Mouse (Mus musculus): Measurements from ENCODE around the gene Paqr7. TPM values are rescaled to one million over a fixed set of nuclear protein-coding genes. Genes with fewer than 3 reads are reported as not detected.

The Paqr7 gene
- polyA plus RNA-seq, 1 experiment = 29.4 TPM

DNA sequence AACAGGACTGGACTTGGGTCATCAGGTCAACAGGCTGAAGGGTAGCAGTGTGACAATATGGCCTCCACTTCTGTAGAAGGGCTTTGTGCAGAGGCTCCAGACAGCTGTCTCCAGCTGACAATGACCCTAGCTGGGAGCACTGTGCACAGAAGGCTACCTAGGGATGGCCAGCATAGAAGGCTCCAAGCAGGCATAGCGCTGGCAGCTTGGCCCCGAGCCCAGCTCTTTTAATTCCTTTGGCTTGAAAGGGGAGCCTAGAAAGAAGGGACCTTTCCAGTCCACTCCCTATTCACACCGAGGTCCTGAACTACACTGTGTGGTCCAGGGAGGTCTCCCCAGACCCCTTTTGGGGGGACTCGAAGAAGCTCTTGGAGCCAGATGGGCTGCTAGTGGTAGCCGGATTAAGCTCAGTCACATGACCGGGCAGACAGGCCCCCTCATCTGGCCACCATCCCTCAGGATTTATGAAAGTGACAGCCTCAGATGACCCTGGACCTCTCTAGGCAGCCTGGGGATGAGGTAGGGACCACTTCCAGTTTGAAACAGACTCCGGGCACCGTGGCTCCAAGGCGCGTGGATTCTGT lies 42.6 kb downstream of the Paqr7 start:
- no peaks in the 10 kb centered on the region for H3K36me3 ChIP-seq (ENCODE audit: control insufficient read depth, insufficient read depth, low read length)
- H3K4me3 ChIP-seq (ENCODE audit: extremely low read depth, insufficient read depth, insufficient read length) = no peak overlapping the region
- H3K27ac ChIP-seq (ENCODE audit: insufficient read depth, low read length) = no peak overlapping the region
- no peaks in the 10 kb centered on the region for H3K4me1 ChIP-seq (ENCODE audit: control insufficient read depth, insufficient read depth, insufficient read length)
- no peak for DNase-seq (ENCODE audit: low read depth in 1 of 2, low spot score in 2 of 2)
- no peaks in the 10 kb centered on the region for H3K27me3 ChIP-seq (ENCODE audit: control insufficient read depth, insufficient read depth, low read length)
- WGBS = 89% methylated on average over 10 of the region's 10 CpGs
- TF ChIP-seq CTCF (IDR thresholded peaks at IDR 0.05; ENCODE audit: extremely low read depth, insufficient read depth, insufficient read length, insufficient replicate concordance) = no peak

DNA sequence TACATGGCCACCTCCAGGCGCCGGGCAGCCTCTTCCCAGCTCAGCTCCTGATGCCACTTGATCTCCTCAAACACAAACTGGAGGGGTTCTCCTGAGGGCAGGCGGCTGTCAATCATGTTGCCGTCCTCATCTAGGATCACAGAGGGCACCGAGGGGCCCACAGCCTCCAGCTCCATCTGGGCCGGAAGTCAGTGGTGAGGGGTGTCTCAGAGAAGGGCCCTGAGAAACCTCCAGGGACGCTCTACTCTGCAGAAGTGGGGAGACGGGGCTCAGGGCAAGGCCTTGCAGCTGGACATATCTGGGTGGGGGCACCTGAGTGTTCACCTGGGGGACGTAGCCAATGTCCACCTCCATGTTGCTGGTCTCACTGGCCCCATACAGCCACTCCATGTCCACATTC lies 46.2 kb downstream of the Paqr7 start:
- no peaks in the 10 kb centered on the region for H3K27me3 ChIP-seq (ENCODE audit: control insufficient read depth, insufficient read depth, low read length)
- H3K36me3 ChIP-seq (ENCODE audit: control insufficient read depth, insufficient read depth, low read length) = no peaks in the 10 kb centered on the region
- no peak for TF ChIP-seq POLR2A (IDR thresholded peaks at IDR 0.05; ENCODE audit: low read depth, low read length)
- no peak for TF ChIP-seq CTCF (IDR thresholded peaks at IDR 0.05; ENCODE audit: extremely low read depth, insufficient read depth, insufficient read length, insufficient replicate concordance)
- H3K4me3 ChIP-seq (ENCODE audit: extremely low read depth, insufficient read depth, insufficient read length) = no peak overlapping the region
- no peak for DNase-seq (ENCODE audit: low read depth in 1 of 2, low spot score in 2 of 2)
- H3K4me1 ChIP-seq (ENCODE audit: control insufficient read depth, insufficient read depth, insufficient read length) = no peaks in the 10 kb centered on the region
- 82% methylated on average over 9 of the region's 9 CpGs for WGBS
- no peak overlapping the region for H3K27ac ChIP-seq (ENCODE audit: insufficient read depth, low read length)

DNA sequence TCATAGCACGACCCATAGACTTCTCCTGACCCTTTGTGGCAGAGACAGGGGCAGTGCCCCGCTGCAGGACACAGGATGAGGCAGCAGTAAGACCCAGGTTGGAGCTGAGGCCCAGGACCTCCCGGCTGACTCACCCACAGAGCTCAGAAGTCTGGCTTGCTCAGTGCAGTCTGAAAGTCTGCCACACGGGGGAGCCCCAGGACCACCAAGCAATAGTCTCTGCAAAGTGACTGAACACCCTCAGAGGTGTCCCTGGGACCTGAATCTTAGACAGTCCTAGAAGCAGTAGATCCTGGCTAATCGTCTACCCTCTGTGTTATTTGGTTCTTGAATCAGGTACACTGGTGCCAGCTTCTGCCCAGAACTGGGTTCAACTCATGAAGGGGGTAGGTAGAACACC lies 46.8 kb downstream of the Paqr7 start:
- WGBS = 9% methylated on average over 5 of the region's 5 CpGs
- H3K36me3 ChIP-seq (ENCODE audit: control insufficient read depth, insufficient read depth, low read length) = no peaks in the 10 kb centered on the region
- peak; percentile 67 to 88 for DNase-seq (ENCODE audit: low read depth in 1 of 2, low spot score in 2 of 2)
- H3K4me1 ChIP-seq (ENCODE audit: control insufficient read depth, insufficient read depth, insufficient read length) = no peaks in the 10 kb centered on the region
- H3K4me3 ChIP-seq (ENCODE audit: extremely low read depth, insufficient read depth, insufficient read length) = no peak overlapping the region
- TF ChIP-seq POLR2A (IDR thresholded peaks at IDR 0.05; ENCODE audit: low read depth, low read length) = no peak
- peak; percentile 97 for TF ChIP-seq CTCF (IDR thresholded peaks at IDR 0.05; ENCODE audit: extremely low read depth, insufficient read depth, insufficient read length, insufficient replicate concordance)
- H3K27ac ChIP-seq (ENCODE audit: insufficient read depth, low read length) = no peak overlapping the region
- no peaks in the 10 kb centered on the region for H3K27me3 ChIP-seq (ENCODE audit: control insufficient read depth, insufficient read depth, low read length)

DNA sequence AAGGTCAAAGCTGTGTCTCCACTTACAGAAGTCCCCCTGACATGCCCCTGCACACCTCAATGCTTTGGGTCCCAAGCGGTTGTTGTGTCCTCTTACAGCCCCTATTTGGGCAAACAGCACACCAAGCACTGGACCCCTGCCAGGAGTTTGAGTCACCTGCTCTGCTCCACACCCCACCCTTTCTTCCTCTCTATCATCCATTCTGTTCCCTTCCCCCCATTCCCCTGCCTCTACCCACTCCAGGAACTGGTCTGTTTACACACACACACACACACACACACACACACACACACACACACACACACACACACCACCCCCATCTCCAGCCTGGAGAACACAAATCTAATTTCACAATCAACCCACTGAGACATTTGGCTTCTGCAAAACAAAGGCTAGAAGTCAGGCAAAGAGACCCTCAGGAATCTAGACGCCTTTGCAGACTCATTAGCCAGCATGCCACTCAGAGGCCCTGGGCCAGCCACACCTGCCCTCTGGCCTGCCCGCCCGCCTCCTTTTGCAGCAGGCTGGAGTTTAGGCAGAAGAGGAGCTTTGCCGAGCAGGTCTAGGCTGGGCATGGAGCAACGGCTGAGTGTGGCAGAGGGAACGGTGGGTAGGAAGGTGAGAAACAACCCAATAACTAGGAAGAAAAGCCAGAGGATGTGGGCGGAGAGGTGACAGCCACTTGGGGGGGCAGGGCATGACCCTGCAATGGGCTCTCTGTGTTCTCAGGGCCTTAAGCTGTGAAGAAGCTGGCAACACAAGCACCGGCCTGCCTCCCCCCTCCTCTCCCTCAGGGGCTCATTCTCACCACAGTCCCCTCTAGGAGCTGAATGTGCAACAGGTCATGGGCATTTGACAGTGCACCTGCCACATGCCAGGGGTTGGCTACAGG lies 50.6 kb downstream of the Paqr7 start:
- WGBS = 67% methylated on average over 9 of the region's 9 CpGs
- Histone ChIP-seq H3K27me3 (ENCODE audit: control insufficient read depth, insufficient read depth, low read length) (peaks cover 4% of the 10 kb centered on the region; the same call in 1 of the 2 replicates), H3K27ac (ENCODE audit: insufficient read depth, low read length) (no peak overlapping the region), H3K36me3 (ENCODE audit: control insufficient read depth, insufficient read depth, low read length) (no peaks in the 10 kb centered on the region), H3K4me1 (ENCODE audit: control insufficient read depth, insufficient read depth, insufficient read length) (no peaks in the 10 kb centered on the region), H3K4me3 (ENCODE audit: extremely low read depth, insufficient read depth, insufficient read length) (peak overlapping the region; percentile 7; the same call in 1 of the 2 replicates)
- no peak for TF ChIP-seq CTCF (IDR thresholded peaks at IDR 0.05; ENCODE audit: extremely low read depth, insufficient read depth, insufficient read length, insufficient replicate concordance)
- TF ChIP-seq POLR2A (IDR thresholded peaks at IDR 0.05; ENCODE audit: low read depth, low read length) = no peak
- DNase-seq (ENCODE audit: low read depth in 1 of 2, low spot score in 2 of 2) = no peak

DNA sequence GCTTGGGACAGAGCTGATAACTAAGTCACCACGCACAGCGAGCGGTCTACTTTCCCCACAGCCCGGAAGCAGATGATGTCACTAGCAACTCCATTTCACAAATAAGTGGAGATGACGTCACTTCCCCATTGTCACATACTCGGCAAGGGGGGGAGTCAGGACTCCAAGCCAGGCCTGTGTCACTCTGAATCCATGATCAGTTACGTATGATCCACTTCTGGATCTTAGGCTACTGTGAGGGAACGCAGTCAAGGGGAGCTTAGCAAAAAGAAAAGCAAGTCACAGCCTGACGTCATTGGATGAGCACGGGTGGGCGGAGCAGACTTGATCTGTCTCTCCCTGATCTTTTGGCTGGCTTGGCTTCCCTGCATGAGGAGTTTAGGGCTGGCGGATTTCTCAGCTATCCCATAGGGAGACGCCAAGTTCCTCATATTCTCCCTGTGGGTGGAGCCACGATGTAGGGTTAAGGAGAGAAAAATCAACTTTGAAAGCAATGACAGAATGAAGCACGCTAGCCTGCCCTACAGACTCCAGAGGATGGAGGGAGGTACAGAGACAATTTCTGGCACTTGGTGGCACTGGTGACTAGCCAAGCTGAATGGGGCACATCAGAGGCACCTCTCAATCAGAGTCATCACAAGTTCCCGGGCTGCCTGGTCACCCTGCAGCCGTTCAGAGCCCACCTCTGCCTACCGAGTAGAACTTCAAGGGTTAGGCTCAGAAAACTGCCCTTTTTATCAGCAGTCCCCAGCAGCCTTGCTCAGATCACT lies 51.9 kb downstream of the Paqr7 start:
- peaks cover 5% of the 10 kb centered on the region; the same call in 1 of the 2 replicates for H3K27me3 ChIP-seq (ENCODE audit: control insufficient read depth, insufficient read depth, low read length)
- TF ChIP-seq POLR2A (IDR thresholded peaks at IDR 0.05; ENCODE audit: low read depth, low read length) = no peak
- TF ChIP-seq CTCF (IDR thresholded peaks at IDR 0.05; ENCODE audit: extremely low read depth, insufficient read depth, insufficient read length, insufficient replicate concordance) = no peak
- H3K36me3 ChIP-seq (ENCODE audit: control insufficient read depth, insufficient read depth, low read length) = no peaks in the 10 kb centered on the region
- H3K4me1 ChIP-seq (ENCODE audit: control insufficient read depth, insufficient read depth, insufficient read length) = peaks cover 2% of the 10 kb centered on the region; the same call in 1 of the 2 replicates
- no peak overlapping the region; the same call in 1 of the 2 replicates for H3K27ac ChIP-seq (ENCODE audit: insufficient read depth, low read length)
- DNase-seq (ENCODE audit: low read depth in 1 of 2, low spot score in 2 of 2) = peak in 1 of 2 experiments; percentile 40
- 62% methylated on average over 18 of the region's 18 CpGs for WGBS
- H3K4me3 ChIP-seq (ENCODE audit: extremely low read depth, insufficient read depth, insufficient read length) = no peak overlapping the region

DNA sequence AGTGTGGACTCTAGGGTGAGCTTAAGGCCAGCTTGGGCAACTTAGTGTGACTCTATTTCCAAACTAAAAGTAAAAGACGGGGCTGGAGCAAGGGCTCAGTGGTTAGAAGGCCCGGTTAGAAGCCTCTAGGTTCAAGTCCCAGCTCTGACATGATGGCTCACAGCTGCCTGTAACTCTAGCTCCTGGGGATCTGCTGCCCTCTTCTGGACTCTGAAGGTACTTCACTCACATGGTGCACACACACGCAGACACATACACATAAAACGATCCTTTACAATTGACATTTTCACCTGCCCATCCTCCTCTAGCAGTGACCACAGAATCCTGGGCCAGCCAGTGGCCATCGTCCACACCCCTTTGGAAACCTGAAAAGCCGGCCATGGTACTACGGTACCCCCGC lies 53.4 kb downstream of the Paqr7 start:
- TF ChIP-seq POLR2A (IDR thresholded peaks at IDR 0.05; ENCODE audit: low read depth, low read length) (no peak), CTCF (IDR thresholded peaks at IDR 0.05; ENCODE audit: extremely low read depth, insufficient read depth, insufficient read length, insufficient replicate concordance) (no peak)
- Histone ChIP-seq H3K27ac (ENCODE audit: insufficient read depth, low read length) (no peak overlapping the region), H3K4me1 (ENCODE audit: control insufficient read depth, insufficient read depth, insufficient read length) (peaks cover 2% of the 10 kb centered on the region; the same call in 1 of the 2 replicates), H3K36me3 (ENCODE audit: control insufficient read depth, insufficient read depth, low read length) (no peaks in the 10 kb centered on the region), H3K27me3 (ENCODE audit: control insufficient read depth, insufficient read depth, low read length) (peaks cover 5% of the 10 kb centered on the region; the same call in 1 of the 2 replicates), H3K4me3 (ENCODE audit: extremely low read depth, insufficient read depth, insufficient read length) (no peak overlapping the region)
- WGBS = 98% methylated on average over 8 of the region's 8 CpGs
- no peak for DNase-seq (ENCODE audit: low read depth in 1 of 2, low spot score in 2 of 2)
